Mouse (Mus musculus) liver, embryonic 15.5 days (tissue): ENCODE data around the gene Gatad2a. TPM values are rescaled to one million over a fixed set of nuclear protein-coding genes. Genes with fewer than 3 reads are reported as not detected.
A peak's percentile ranks its signal among the peaks of the same experiment; 100 is the strongest.

ENCODE experiments used
- ATAC-seq: fragments of 200-750 bp; cut with Nextera tagmentation; 2 replicates; pipeline ENCODE4 v1.8.0; 2017; ENCODE audit warnings: moderate number of reproducible peaks, mild to moderate bottlenecking, moderate library complexity; ENCODE audit not compliant: insufficient read depth
- H3K27ac ChIP-seq: fragments of 300-500 bp; sonication (generic); replicated peaks from 2 replicates; pipeline ENCODE4 v1.5.1; 2015; ENCODE audit warnings: mild to moderate bottlenecking, inconsistent platforms
- H3K27me3 ChIP-seq: fragments of 300-500 bp; sonication (generic); 2 replicates; pipeline ENCODE4 v1.6.1; 2015; ENCODE audit warnings: mild to moderate bottlenecking, inconsistent platforms
- H3K36me3 ChIP-seq: fragments of 300-500 bp; sonication (generic); replicated peaks from 2 replicates; pipeline ENCODE4 v1.6.1; 2015; ENCODE audit warnings: moderate library complexity, mild to moderate bottlenecking, inconsistent platforms
- H3K4me1 ChIP-seq: fragments of 300-500 bp; sonication (generic); replicated peaks from 2 replicates; pipeline ENCODE4 v1.6.1; 2015; ENCODE audit warnings: inconsistent platforms
- H3K4me2 ChIP-seq: fragments of 300-500 bp; sonication (generic); 2 replicates; pipeline ENCODE4 v1.6.1; 2015; ENCODE audit warnings: moderate library complexity, mild to moderate bottlenecking, inconsistent platforms
- H3K4me3 ChIP-seq: fragments of 300-500 bp; sonication (generic); replicated peaks from 2 replicates; pipeline ENCODE4 v1.5.1; 2015; ENCODE audit warnings: mild to moderate bottlenecking, inconsistent platforms
- H3K9ac ChIP-seq: fragments of 300-500 bp; sonication (generic); 2 replicates; pipeline ENCODE4 v1.6.1; 2015; ENCODE audit warnings: moderate library complexity, mild to moderate bottlenecking, inconsistent platforms
- H3K9me3 ChIP-seq: fragments of 300-500 bp; sonication (generic); replicated peaks from 2 replicates; pipeline ENCODE4 v1.6.1; 2016; ENCODE audit warnings: inconsistent platforms
- WGBS: fragments of 180-500 bp; shearing (Covaris S2); methylation state at CpG from one replicate; pipeline ENCODE4 v1.1.7; 2015; ENCODE audit warnings: mixed read lengths; ENCODE audit not compliant: insufficient replicate concordance; 5-methylcytosine and 5-hydroxymethylcytosine counted together
- polyA plus RNA-seq: library from polyadenylated mRNA; unstranded; fragments of >200 nt; fragmentation: Nextera tagmentation; extraction: Ambion mirVana; gene quantifications from 2 replicates; pipeline ENCODE4 v1.2.1, GENCODE M21; 2015

Gene Gatad2a
- polyA plus RNA-seq, 1 experiment from 2014 or later, result 28.0 TPM

- H3K4me3 ChIP-seq, result no peak overlapping the region
- no peak for ATAC-seq
- no peak overlapping the region for H3K27ac ChIP-seq
- peaks cover 36% of the 10 kb centered on the region for H3K4me1 ChIP-seq
- H3K9me3 ChIP-seq, result no peaks in the 10 kb centered on the region
- no peak overlapping the region for H3K4me2 ChIP-seq
- H3K27me3 ChIP-seq, result no peaks in the 10 kb centered on the region
- no peak overlapping the region for H3K9ac ChIP-seq
- peaks cover 75% of the 10 kb centered on the region for H3K36me3 ChIP-seq
- WGBS, result 64% methylated on average over 5 of the region's 5 CpGs
Observed at GRCm38 (mm10) chr8:69915748-69916147, 80.4 kb downstream of the Gatad2a start.

- H3K4me1 ChIP-seq, result peaks cover 23% of the 10 kb centered on the region
- H3K27me3 ChIP-seq, result no peaks in the 10 kb centered on the region
- H3K27ac ChIP-seq, result no peak overlapping the region
- no peak for ATAC-seq
- H3K4me3 ChIP-seq, result no peak overlapping the region
- H3K9me3 ChIP-seq, result no peaks in the 10 kb centered on the region
- no peak overlapping the region for H3K9ac ChIP-seq
- 68% methylated on average over 4 of the region's 4 CpGs for WGBS
- peaks cover 87% of the 10 kb centered on the region for H3K36me3 ChIP-seq
- no peak overlapping the region for H3K4me2 ChIP-seq
Observed at GRCm38 (mm10) chr8:69914526-69914925, 81.7 kb downstream of the Gatad2a start.

- ATAC-seq, result no peak
- H3K4me2 ChIP-seq, result no peak overlapping the region
- 80% methylated on average over 12 of the region's 12 CpGs for WGBS
- no peaks in the 10 kb centered on the region for H3K27me3 ChIP-seq
- no peak overlapping the region for H3K4me3 ChIP-seq
- no peak overlapping the region for H3K27ac ChIP-seq
- no peak overlapping the region for H3K9ac ChIP-seq
- peaks cover 100% of the 10 kb centered on the region for H3K36me3 ChIP-seq
- peaks cover 4% of the 10 kb centered on the region; the same call in 1 of the 2 replicates for H3K4me1 ChIP-seq
- no peaks in the 10 kb centered on the region for H3K9me3 ChIP-seq
Observed at GRCm38 (mm10) chr8:69912478-69913074, 83.6 kb downstream of the Gatad2a start.

- H3K4me2 ChIP-seq, result no peak overlapping the region
- peaks cover 99% of the 10 kb centered on the region for H3K36me3 ChIP-seq
- 0 out of 2 replicates have a peak, but pooled peaks cover 3% of the 10 kb centered on the region for H3K4me1 ChIP-seq
- H3K4me3 ChIP-seq, result no peak overlapping the region
- H3K27me3 ChIP-seq, result no peaks in the 10 kb centered on the region
- ATAC-seq, result no peak
- WGBS, result 84% methylated on average over 13 of the region's 13 CpGs
- no peak overlapping the region for H3K27ac ChIP-seq
- no peak overlapping the region for H3K9ac ChIP-seq
- H3K9me3 ChIP-seq, result no peaks in the 10 kb centered on the region
Observed at GRCm38 (mm10) chr8:69911917-69912316, 84.3 kb downstream of the Gatad2a start.

GRCm38 (mm10) chr8:69907106-69907505 lies 89.1 kb downstream of the Gatad2a start:
- peaks cover 51% of the 10 kb centered on the region for H3K36me3 ChIP-seq
- H3K9ac ChIP-seq, result no peak overlapping the region
- peaks cover 39% of the 10 kb centered on the region for H3K4me1 ChIP-seq
- 0 out of 2 replicates have a peak overlapping the region, but pooled peaks have one; percentile 2 for H3K27ac ChIP-seq
- H3K4me3 ChIP-seq, result no peak overlapping the region
- no peak for ATAC-seq
- no peaks in the 10 kb centered on the region for H3K27me3 ChIP-seq
- 78% methylated on average over 2 of the region's 2 CpGs for WGBS
- no peak overlapping the region for H3K4me2 ChIP-seq
- no peaks in the 10 kb centered on the region for H3K9me3 ChIP-seq

GRCm38 (mm10) chr8:69906260-69906659 lies 89.9 kb downstream of the Gatad2a start:
- no peaks in the 10 kb centered on the region for H3K9me3 ChIP-seq
- H3K27me3 ChIP-seq, result no peaks in the 10 kb centered on the region
- no peak overlapping the region for H3K4me3 ChIP-seq
- H3K4me1 ChIP-seq, result peaks cover 42% of the 10 kb centered on the region
- 88% methylated on average over 2 of the region's 2 CpGs for WGBS
- ATAC-seq, result no peak
- H3K36me3 ChIP-seq, result peaks cover 43% of the 10 kb centered on the region
- no peak overlapping the region for H3K27ac ChIP-seq
- no peak overlapping the region for H3K4me2 ChIP-seq
- no peak overlapping the region for H3K9ac ChIP-seq

GRCm38 (mm10) chr8:69904096-69904495 lies 92.1 kb downstream of the Gatad2a start:
- H3K27ac ChIP-seq, result no peak overlapping the region
- ATAC-seq, result no peak
- no peaks in the 10 kb centered on the region for H3K27me3 ChIP-seq
- peaks cover 58% of the 10 kb centered on the region for H3K4me1 ChIP-seq
- no peaks in the 10 kb centered on the region for H3K9me3 ChIP-seq
- H3K4me2 ChIP-seq, result peak overlapping the region; percentile 99
- H3K9ac ChIP-seq, result no peak overlapping the region
- H3K4me3 ChIP-seq, result no peak overlapping the region
- H3K36me3 ChIP-seq, result peaks cover 21% of the 10 kb centered on the region
- WGBS, result 81% methylated on average over 8 of the region's 8 CpGs

GRCm38 (mm10) chr8:69903063-69903542 lies 93.1 kb downstream of the Gatad2a start:
- peaks cover 67% of the 10 kb centered on the region for H3K4me1 ChIP-seq
- H3K36me3 ChIP-seq, result peaks cover 11% of the 10 kb centered on the region
- peak overlapping the region; percentile 65 for H3K4me3 ChIP-seq
- H3K27me3 ChIP-seq, result no peaks in the 10 kb centered on the region
- H3K9me3 ChIP-seq, result no peaks in the 10 kb centered on the region
- under 1% methylated on average over 45 of the region's 45 CpGs for WGBS
- peak overlapping the region; percentile 96 for H3K27ac ChIP-seq
- peak overlapping the region; percentile 88 for H3K9ac ChIP-seq
- peak overlapping the region; percentile 99 for H3K4me2 ChIP-seq
- peak; percentile 84 for ATAC-seq

GRCm38 (mm10) chr8:69902163-69903062 lies 93.8 kb downstream of the Gatad2a start, which contains the start of the genes Tssk6, Ndufa13 and Yjefn3:
Gene Tssk6 (plus strand): TSS chr8:69902184.
Gene Ndufa13 (minus strand): TSS chr8:69902558.
Gene Yjefn3 (minus strand): TSS chr8:69902712.
- 2% methylated on average over 89 of the region's 89 CpGs for WGBS
- peaks cover 74% of the 10 kb centered on the region for H3K4me1 ChIP-seq
- peak; percentile 38 for ATAC-seq

GRCm38 (mm10) chr8:69901484-69902162 lies 94.6 kb downstream of the Gatad2a start:
- H3K4me1 ChIP-seq, result peaks cover 82% of the 10 kb centered on the region
- no peaks in the 10 kb centered on the region for H3K9me3 ChIP-seq
- peaks cover 8% of the 10 kb centered on the region; the same call in 1 of the 2 replicates for H3K36me3 ChIP-seq
- under 1% methylated on average over 41 of the region's 41 CpGs for WGBS
- H3K4me3 ChIP-seq, result peak overlapping the region; percentile 65
- H3K27me3 ChIP-seq, result no peaks in the 10 kb centered on the region
- peak overlapping the region; percentile 96 for H3K27ac ChIP-seq
- H3K9ac ChIP-seq, result peak overlapping the region; percentile 88
- peak; percentile 64 for ATAC-seq
- peak overlapping the region; percentile 99 for H3K4me2 ChIP-seq

More at GRCm38 (mm10) chr8:69902163-69903062, 93.8 kb downstream of the Gatad2a start, which contains the start of the genes Tssk6, Ndufa13 and Yjefn3:
- H3K4me3 ChIP-seq, result peak within 1 kb of the TSS; percentile 65
- H3K9ac ChIP-seq, result peak within 1 kb of the TSS; percentile 88
- peak within 1 kb of the TSS; percentile 99 for H3K4me2 ChIP-seq
- peaks cover 6% of the 10 kb centered on the region for H3K36me3 ChIP-seq
- peak within 1 kb of the TSS; percentile 96 for H3K27ac ChIP-seq
- H3K27me3 ChIP-seq, result no peaks in the 10 kb centered on the region
- H3K9me3 ChIP-seq, result no peaks in the 10 kb centered on the region
